ENCODE assay signal across 8 mouse cellular contexts in the genomic region with DNA sequence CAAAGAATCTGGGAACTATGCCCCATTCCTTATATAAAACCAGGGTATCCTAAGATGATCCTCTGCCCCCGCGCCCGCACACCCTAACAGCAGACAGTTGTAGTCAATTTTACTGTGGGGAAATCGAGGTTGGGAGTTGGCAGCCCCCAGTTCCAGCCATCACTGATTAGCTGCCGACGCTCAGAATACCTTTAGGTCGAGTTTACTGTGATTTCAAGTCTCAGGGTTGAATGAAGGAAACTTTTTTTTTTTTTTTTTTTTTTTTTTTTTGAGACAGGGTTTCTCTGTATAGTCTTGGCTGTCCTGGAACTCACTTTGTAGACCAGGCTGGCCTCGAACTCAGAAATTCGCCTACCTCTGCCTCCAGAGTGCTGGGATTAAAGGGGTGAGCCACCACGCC. TPM values are rescaled to one million over a fixed set of nuclear protein-coding genes. Genes with fewer than 3 reads are reported as not detected.
DNase-seq lines count a peak whose midpoint lies in the region; ATAC-seq and TF ChIP-seq lines count a peak whose summit lies in the region.
"Not testable (repeated sequence)": the region's sequence is repeated elsewhere in the genome, so short reads cannot be mapped to it uniquely, and the experiment has no call there.

No protein-coding gene starts in this region.

- peak overlapping the region; percentile 67; the same call in 1 of the 2 replicates for H3K27ac ChIP-seq in cortical plate, adult 2 months (ENCODE audit: insufficient read depth, low read length)
- peak overlapping the region; percentile 86 for H3K27ac ChIP-seq in forebrain, embryonic 14.5 days (ENCODE audit: low read depth, low read length)
- H3K27ac ChIP-seq in hindbrain, embryonic 10.5 days, result peak overlapping the region; percentile 98
- peak overlapping the region; percentile 93 for H3K27ac ChIP-seq in kidney, embryonic 15.5 days
- H3K27ac ChIP-seq in liver, embryonic 13.5 days, result peak overlapping the region; percentile 93
- peak overlapping the region; percentile 93 for H3K27ac ChIP-seq in midbrain, embryonic 12.5 days (replicated peaks)
- peak overlapping the region; percentile 99 for H3K27ac ChIP-seq in spleen, adult 2 months (ENCODE audit: insufficient read depth, low read length)

- H3K36me3 ChIP-seq in forebrain, embryonic 14.5 days (ENCODE audit: control insufficient read depth, insufficient read depth, low read length); hindbrain, embryonic 10.5 days; kidney, embryonic 15.5 days; liver, embryonic 13.5 days; midbrain, embryonic 12.5 days; spleen, adult 2 months (ENCODE audit: control insufficient read depth, insufficient read depth, low read length): not testable (repeated sequence)

- H3K9me3 ChIP-seq in forebrain, embryonic 14.5 days (replicated peaks; ENCODE audit: control insufficient read depth, low read length); hindbrain, embryonic 10.5 days; kidney, embryonic 15.5 days (replicated peaks); liver, embryonic 13.5 days (replicated peaks); midbrain, embryonic 12.5 days: not testable (repeated sequence)

- not testable (repeated sequence) for ATAC-seq in forebrain, embryonic 14.5 days; kidney, embryonic 15.5 days (replicated peaks; ENCODE audit: low FRiP score); liver, embryonic 13.5 days (ENCODE audit: low read depth); midbrain, embryonic 12.5 days (ENCODE audit: low FRiP score, low read depth)

- peak overlapping the region; percentile 94 for H3K9ac ChIP-seq in forebrain, embryonic 14.5 days (ENCODE audit: low read length)
- H3K9ac ChIP-seq in kidney, embryonic 15.5 days, result peak overlapping the region; percentile 88
- peak overlapping the region; percentile 89 for H3K9ac ChIP-seq in liver, embryonic 13.5 days
- H3K9ac ChIP-seq in midbrain, embryonic 12.5 days (replicated peaks), result peak overlapping the region; percentile 92

- TF ChIP-seq POLR2A in cortical plate, adult 2 months (IDR thresholded peaks at IDR 0.05; ENCODE audit: extremely low read depth, insufficient read depth, low read length); spleen, adult 2 months (IDR thresholded peaks at IDR 0.05; ENCODE audit: low read depth, low read length): not testable (repeated sequence)

- not testable (repeated sequence) for TF ChIP-seq CTCF in cortical plate, adult 2 months (IDR thresholded peaks at IDR 0.05; ENCODE audit: extremely low read depth, insufficient read depth, low read length); spleen, adult 2 months (IDR thresholded peaks at IDR 0.05; ENCODE audit: extremely low read depth, insufficient read depth, insufficient read length, insufficient replicate concordance)

- H3K4me1 ChIP-seq in cortical plate, adult 2 months (ENCODE audit: control insufficient read depth, insufficient read depth, low read length); forebrain, embryonic 14.5 days (ENCODE audit: control insufficient read depth, insufficient read depth, low read length); kidney, embryonic 15.5 days; midbrain, embryonic 12.5 days; spleen, adult 2 months (ENCODE audit: control insufficient read depth, insufficient read depth, insufficient read length): not testable (repeated sequence)
- peaks cover 12% of the 10 kb centered on the region for H3K4me1 ChIP-seq in hindbrain, embryonic 10.5 days (replicated peaks)
- peaks cover 14% of the 10 kb centered on the region for H3K4me1 ChIP-seq in liver, embryonic 13.5 days (replicated peaks)

- 6% methylated on average over 10 of the region's 10 CpGs for WGBS in forebrain, embryonic 14.5 days
- 11% methylated on average over 10 of the region's 10 CpGs for WGBS in hindbrain, embryonic 10.5 days
- 5% methylated on average over 10 of the region's 10 CpGs for WGBS in kidney, embryonic 15.5 days
- 3% methylated on average over 10 of the region's 10 CpGs for WGBS in liver, embryonic 13.5 days (ENCODE audit: insufficient replicate concordance)
- 5% methylated on average over 10 of the region's 10 CpGs for WGBS in midbrain, embryonic 12.5 days
- WGBS in spleen, adult 2 months, result 6% methylated on average over 10 of the region's 10 CpGs

- DNase-seq in 3T3-L1 (ENCODE audit: low read depth, low spot score), result peak; percentile 26
- not testable (repeated sequence) for DNase-seq in forebrain, embryonic 14.5 days (ENCODE audit: low spot score); hindbrain, embryonic 10.5 days (ENCODE audit: low spot score); liver, embryonic 13.5 days; spleen, adult 2 months (ENCODE audit: low read depth in 1 of 2, low spot score in 2 of 2)

- H3K4me3 ChIP-seq in cortical plate, adult 2 months (ENCODE audit: insufficient read depth, low read length), result peak overlapping the region; percentile 97
- H3K4me3 ChIP-seq in forebrain, embryonic 14.5 days (ENCODE audit: low read depth, low read length), result peak overlapping the region; percentile 87
- peak overlapping the region; percentile 97 for H3K4me3 ChIP-seq in hindbrain, embryonic 10.5 days
- H3K4me3 ChIP-seq in kidney, embryonic 15.5 days (replicated peaks), result peak overlapping the region; percentile 66
- peak overlapping the region; percentile 82 for H3K4me3 ChIP-seq in liver, embryonic 13.5 days (replicated peaks)
- peak overlapping the region; percentile 95 for H3K4me3 ChIP-seq in midbrain, embryonic 12.5 days
- peak overlapping the region; percentile 99 for H3K4me3 ChIP-seq in spleen, adult 2 months (ENCODE audit: extremely low read depth, insufficient read depth, insufficient read length)

- H3K4me2 ChIP-seq in forebrain, embryonic 14.5 days (ENCODE audit: low read length), result peak overlapping the region; percentile 86
- H3K4me2 ChIP-seq in kidney, embryonic 15.5 days, result peak overlapping the region; percentile 66
- peak overlapping the region; percentile 83 for H3K4me2 ChIP-seq in liver, embryonic 13.5 days
- H3K4me2 ChIP-seq in midbrain, embryonic 12.5 days (replicated peaks), result peak overlapping the region; percentile 76

- H3K27me3 ChIP-seq in forebrain, embryonic 14.5 days (replicated peaks; ENCODE audit: control insufficient read depth, insufficient read depth, low read length); hindbrain, embryonic 10.5 days (ENCODE audit: insufficient read depth, poor library complexity, severe bottlenecking); kidney, embryonic 15.5 days; liver, embryonic 13.5 days; spleen, adult 2 months (ENCODE audit: control insufficient read depth, insufficient read depth, low read length): not testable (repeated sequence)
- peaks cover 16% of the 10 kb centered on the region; the same call in 1 of the 2 replicates for H3K27me3 ChIP-seq in midbrain, embryonic 12.5 days

RNA-seq across cellular contexts. Expression of a gene that starts 1.5 kb away (rescaled TPM):
- 67.0 and 70.1 TPM in 2 replicates for polyA plus RNA-seq in cortical plate, adult 2 months (2012; rRNA removed)
- polyA plus RNA-seq in forebrain, embryonic 14.5 days (2014; fragmentation: Nextera tagmentation; extraction: Ambion mirVana), result 23.2 and 32.1 TPM in 2 replicates
- polyA plus RNA-seq in hindbrain, embryonic 10.5 days (2016; fragmentation: Nextera tagmentation; extraction: Ambion mirVana), result 19.5 and 25.3 TPM in 2 replicates
- polyA plus RNA-seq in kidney, embryonic 15.5 days (2015; fragmentation: Nextera tagmentation; extraction: Ambion mirVana), result 38.2 and 38.3 TPM in 2 replicates
- polyA plus RNA-seq in liver, embryonic 13.5 days (2015; fragmentation: Nextera tagmentation; extraction: Ambion mirVana), result 18.4 and 18.7 TPM in 2 replicates
- 28.3 and 30.7 TPM in 2 replicates for polyA plus RNA-seq in midbrain, embryonic 12.5 days (2016; fragmentation: Nextera tagmentation; extraction: Ambion mirVana)
- 10.1 and 13.3 TPM in 2 replicates for polyA plus RNA-seq in spleen, adult 2 months (2012; rRNA removed)

RNA-seq across cellular contexts. Expression of a gene that starts 46.8 kb away (rescaled TPM):
- polyA plus RNA-seq in cortical plate, adult 2 months (2012; rRNA removed), result 0.06 TPM in 2 replicates
- polyA plus RNA-seq in forebrain, embryonic 14.5 days (2014; fragmentation: Nextera tagmentation; extraction: Ambion mirVana), result 0.10 and 0.20 TPM in 2 replicates
- 4.4 and 4.9 TPM in 2 replicates for polyA plus RNA-seq in hindbrain, embryonic 10.5 days (2016; fragmentation: Nextera tagmentation; extraction: Ambion mirVana)
- polyA plus RNA-seq in kidney, embryonic 15.5 days (2015; fragmentation: Nextera tagmentation; extraction: Ambion mirVana), result 0.01 TPM in 1 of 2 replicates, not detected in the other
- polyA plus RNA-seq in liver, embryonic 13.5 days (2015; fragmentation: Nextera tagmentation; extraction: Ambion mirVana), result 0.01 and 0.09 TPM in 2 replicates
- 6.2 and 9.0 TPM in 2 replicates for polyA plus RNA-seq in midbrain, embryonic 12.5 days (2016; fragmentation: Nextera tagmentation; extraction: Ambion mirVana)
- polyA plus RNA-seq in spleen, adult 2 months (2012; rRNA removed), result 131 and 166 TPM in 2 replicates

Comparison
In these comparisons a context has a peak if more than half of its experiments do, and no peak if none do; other contexts are left out.
1. RNA of a gene that starts 46.8 kb away (polyA plus RNA-seq): 131 to 166 TPM in spleen, adult 2 months; 6.2 to 9.0 TPM in midbrain, embryonic 12.5 days, 4.4 to 4.9 TPM in hindbrain, embryonic 10.5 days, 0.10 to 0.20 TPM in forebrain, embryonic 14.5 days, 0.01 to 0.09 TPM in liver, embryonic 13.5 days, 0.06 TPM in cortical plate, adult 2 months and 0.01 TPM in kidney, embryonic 15.5 days; every median in the first group is over 10 times any median in the second.
2. Peak in every context shown above with its lines, with median percentiles within 50 percentile points of each other: H3K27ac ChIP-seq, H3K4me3 ChIP-seq, H3K4me2 ChIP-seq and H3K9ac ChIP-seq.